Mouse (Mus musculus): Measurements from ENCODE around the gene Bcr.

- TF ChIP-seq POLR2A (IDR thresholded peaks at IDR 0.05; ENCODE audit: control insufficient read depth, extremely low read depth, insufficient read depth, low read length, poor library complexity) (no peak), CTCF (IDR thresholded peaks at IDR 0.05; ENCODE audit: borderline replicate concordance, control insufficient read depth, extremely low read depth, insufficient read depth, low read length, poor library complexity) (no peak)
These were observed 31.6 kb upstream of the Bcr start for GRCm38 (mm10) chr10:75028743-75029142.
